Mouse (Mus musculus) intestine, postnatal 0 days (tissue): ENCODE measurements around the gene Sik1. TPM values are rescaled to one million over a fixed set of nuclear protein-coding genes. Genes with fewer than 3 reads are reported as not detected.
"Not testable (repeated sequence)": the region's sequence is repeated elsewhere in the genome, so short reads cannot be mapped to it uniquely, and the experiment has no call there.

ENCODE experiments used
- ATAC-seq: fragments of 200-750 bp; cut with Nextera tagmentation; 2 replicates; pipeline ENCODE4 v1.8.0; 2017; ENCODE audit warnings: mild to moderate bottlenecking, moderate TSS enrichment, moderate library complexity
- H3K27ac ChIP-seq: fragments of 300-500 bp; sonication (generic); 2 replicates; pipeline ENCODE4 v1.5.1; 2014; ENCODE audit warnings: mild to moderate bottlenecking, low read depth, low read length, moderate library complexity
- H3K27me3 ChIP-seq: fragments of 300-500 bp; sonication (generic); replicated peaks from 2 replicates; pipeline ENCODE4 v1.6.1; 2014; ENCODE audit warnings: low read length, mixed read lengths; ENCODE audit not compliant: control insufficient read depth, insufficient read depth
- H3K36me3 ChIP-seq: fragments of 300-500 bp; sonication (generic); 2 replicates; pipeline ENCODE4 v1.6.1; 2014; ENCODE audit warnings: mild to moderate bottlenecking, moderate library complexity; ENCODE audit not compliant: control insufficient read depth, insufficient read depth
- H3K4me1 ChIP-seq: fragments of 300-500 bp; sonication (generic); replicated peaks from 2 replicates; pipeline ENCODE4 v1.6.1; 2014; ENCODE audit warnings: antibody characterized with exemption, low read length, mixed read lengths; ENCODE audit not compliant: control insufficient read depth, insufficient read depth
- H3K4me2 ChIP-seq: fragments of 300-500 bp; sonication (generic); replicated peaks from 2 replicates; pipeline ENCODE4 v1.6.1; 2014; ENCODE audit warnings: low read depth, mild to moderate bottlenecking, moderate library complexity
- H3K4me3 ChIP-seq: fragments of 300-500 bp; sonication (generic); 2 replicates; pipeline ENCODE4 v1.5.1; 2014; ENCODE audit warnings: low read depth, low read length
- H3K9ac ChIP-seq: fragments of 300-500 bp; sonication (generic); 2 replicates; pipeline ENCODE4 v1.6.1; 2014; ENCODE audit warnings: mild to moderate bottlenecking, low read depth, low read length
- H3K9me3 ChIP-seq: fragments of 300-500 bp; sonication (generic); 2 replicates; pipeline ENCODE4 v1.6.1; 2016; ENCODE audit warnings: mixed run types; ENCODE audit not compliant: control insufficient read depth
- CTCF ChIP-seq: sonication (generic); IDR thresholded peaks from 2 replicates; pipeline ENCODE4 v1.5.1; 2016; ENCODE audit warnings: low read depth, mild to moderate bottlenecking, control low read depth, antibody characterized with exemption, moderate library complexity
- WGBS: fragments of 180-500 bp; shearing (Covaris S2); extraction: QIAGEN DNeasy Blood & Tissue Kit; methylation state at CpG from one replicate; pipeline ENCODE4 v1.1.7; 2014; 5-methylcytosine and 5-hydroxymethylcytosine counted together
- polyA plus RNA-seq: library from polyadenylated mRNA; unstranded; fragments of >200 nt; fragmentation: Nextera tagmentation; extraction: Ambion mirVana; gene quantifications from 2 replicates; pipeline ENCODE4 v1.2.1, GENCODE M21; 2015

The Sik1 gene
- polyA plus RNA-seq, 1 experiment from 2014 or later, result 2.9 TPM

DNA sequence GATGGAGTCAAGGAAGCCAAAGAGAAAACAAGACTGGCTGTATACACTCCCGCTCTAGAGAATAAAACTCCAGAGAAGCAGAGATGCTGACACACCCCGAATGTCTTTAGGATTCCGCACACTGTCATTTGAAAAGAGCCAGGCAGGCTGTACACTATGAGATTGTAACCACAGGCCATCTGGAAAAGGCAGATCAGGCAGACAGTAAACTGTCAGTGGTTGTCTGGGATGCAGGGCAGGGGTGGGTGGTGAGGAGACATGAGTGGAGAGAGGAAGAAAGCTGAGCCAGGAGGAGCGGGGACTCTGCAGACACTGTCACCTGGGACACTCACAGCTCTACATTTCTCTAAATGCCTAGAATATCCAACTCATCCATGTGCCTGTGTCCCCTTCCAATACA lies 36.3 kb upstream of the Sik1 start:
- H3K36me3 ChIP-seq, result no peaks in the 10 kb centered on the region
- 55% methylated on average over 4 of the region's 4 CpGs for WGBS
- H3K4me2 ChIP-seq, result no peak overlapping the region
- no peak overlapping the region for H3K27ac ChIP-seq
- no peak for TF ChIP-seq CTCF
- ATAC-seq, result no peak
- H3K9me3 ChIP-seq, result no peaks in the 10 kb centered on the region
- H3K4me1 ChIP-seq, result peaks cover 4% of the 10 kb centered on the region; the same call in 1 of the 2 replicates
- H3K27me3 ChIP-seq, result no peaks in the 10 kb centered on the region
- no peak overlapping the region for H3K4me3 ChIP-seq
- H3K9ac ChIP-seq, result no peak overlapping the region

DNA sequence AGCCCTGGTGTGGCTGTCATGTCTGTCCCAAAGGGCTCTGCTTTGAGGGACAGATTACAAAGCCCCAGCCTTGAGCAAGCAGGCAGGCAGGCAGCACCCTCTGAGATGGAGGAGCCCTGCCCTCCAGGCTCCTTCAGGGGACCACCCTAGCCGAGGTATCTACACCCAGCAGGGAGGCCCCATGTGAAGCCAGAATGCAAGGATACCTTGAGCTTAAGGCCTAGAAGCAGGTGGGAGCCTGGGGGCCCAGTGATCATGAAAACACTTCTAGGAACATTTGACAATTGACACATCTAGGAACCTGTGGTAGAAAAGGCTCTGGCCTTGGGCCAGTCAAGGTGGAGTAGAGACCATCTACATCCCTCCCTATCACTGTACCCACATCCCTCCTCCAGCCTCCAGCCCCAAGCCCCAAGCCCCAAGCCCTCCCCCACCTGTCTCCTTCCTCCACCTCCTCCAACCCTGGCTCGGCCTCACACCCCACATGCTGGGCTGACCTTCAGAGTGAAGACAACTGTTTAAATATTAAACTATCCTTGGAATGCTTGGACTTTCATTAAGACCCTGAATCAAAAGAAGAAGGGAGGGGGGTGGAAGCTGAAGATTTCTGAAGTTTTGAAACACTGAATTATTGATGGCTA lies 34.8 kb upstream of the Sik1 start:
- ATAC-seq, result no peak
- H3K27ac ChIP-seq, result no peak overlapping the region
- H3K4me3 ChIP-seq, result no peak overlapping the region
- 32% methylated on average over 2 of the region's 2 CpGs for WGBS
- peaks cover 4% of the 10 kb centered on the region; the same call in 1 of the 2 replicates for H3K4me1 ChIP-seq
- TF ChIP-seq CTCF, result no peak
- H3K9ac ChIP-seq, result no peak overlapping the region
- H3K4me2 ChIP-seq, result no peak overlapping the region
- H3K36me3 ChIP-seq, result no peaks in the 10 kb centered on the region
- no peaks in the 10 kb centered on the region for H3K9me3 ChIP-seq
- no peaks in the 10 kb centered on the region for H3K27me3 ChIP-seq

DNA sequence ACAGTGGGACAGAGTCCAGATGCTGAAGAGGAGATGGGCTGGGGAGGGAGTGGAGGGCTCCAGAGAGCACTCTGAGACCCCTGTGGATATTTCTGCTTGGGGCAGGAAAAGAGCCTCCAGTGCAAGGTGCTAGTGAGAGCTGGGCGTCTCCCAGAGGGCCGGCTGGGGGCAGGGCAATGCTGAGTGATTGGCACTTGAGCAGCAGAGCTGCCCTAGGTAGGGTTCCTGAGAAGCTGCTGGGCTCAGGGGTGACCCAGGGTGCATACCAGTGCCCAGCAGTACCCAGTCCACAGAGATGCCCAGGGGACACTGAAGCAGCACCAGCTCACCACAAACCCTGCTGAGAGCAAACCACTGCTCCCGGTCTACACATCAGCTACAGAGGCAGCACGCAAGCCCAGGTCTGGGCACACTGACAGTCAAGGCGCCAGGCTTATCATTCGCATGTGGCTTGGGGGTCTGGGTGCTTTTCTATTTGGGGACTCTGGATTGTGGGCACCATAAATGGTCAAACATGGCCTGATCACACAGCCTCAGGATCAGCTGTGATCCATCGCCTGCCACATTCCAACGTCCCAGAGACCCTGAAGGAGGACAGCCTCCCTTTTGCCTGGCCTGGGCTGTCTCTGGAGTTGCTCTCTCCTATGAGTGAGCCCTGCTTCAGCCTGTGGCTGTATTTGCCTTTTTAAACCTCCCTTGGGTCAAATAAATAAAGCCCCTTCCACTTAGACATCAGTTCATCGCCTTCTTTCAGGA lies 34.0 kb upstream of the Sik1 start:
- WGBS, result 64% methylated on average over 9 of the region's 9 CpGs
- Histone ChIP-seq H3K36me3 (no peaks in the 10 kb centered on the region), H3K4me2 (no peak overlapping the region), H3K9me3 (no peaks in the 10 kb centered on the region), H3K27ac (no peak overlapping the region), H3K27me3 (no peaks in the 10 kb centered on the region), H3K9ac (no peak overlapping the region), H3K4me1 (peaks cover 4% of the 10 kb centered on the region; the same call in 1 of the 2 replicates), H3K4me3 (no peak overlapping the region)
- TF ChIP-seq CTCF, result no peak
- ATAC-seq, result no peak

DNA sequence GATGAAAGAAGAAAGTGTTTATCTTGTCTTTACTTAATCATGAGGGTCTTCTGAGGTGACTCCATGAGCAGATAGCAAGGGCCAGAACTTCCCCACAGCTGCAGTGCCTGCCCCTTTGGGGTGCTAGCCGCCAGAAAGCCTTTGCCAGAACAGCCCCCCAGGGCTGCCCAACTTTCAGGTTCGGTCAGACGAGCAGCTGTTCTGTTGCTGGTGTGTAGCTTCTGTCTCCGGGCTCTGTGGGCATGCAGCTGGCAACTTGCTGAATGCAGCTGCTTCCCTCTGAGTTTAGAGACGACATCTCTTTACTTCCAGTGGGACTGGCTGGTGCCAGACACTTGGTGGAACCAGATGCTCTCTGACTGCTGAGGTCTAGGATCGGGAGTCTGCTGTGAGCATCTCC lies 32.9 kb upstream of the Sik1 start:
- no peak for TF ChIP-seq CTCF
- no peak for ATAC-seq
- H3K27me3 ChIP-seq, result no peaks in the 10 kb centered on the region
- H3K4me2 ChIP-seq, result no peak overlapping the region
- no peak overlapping the region for H3K4me3 ChIP-seq
- H3K9ac ChIP-seq, result no peak overlapping the region
- WGBS, result 62% methylated on average over 6 of the region's 6 CpGs
- H3K4me1 ChIP-seq, result peaks cover 4% of the 10 kb centered on the region; the same call in 1 of the 2 replicates
- H3K9me3 ChIP-seq, result no peaks in the 10 kb centered on the region
- no peak overlapping the region for H3K27ac ChIP-seq
- H3K36me3 ChIP-seq, result no peaks in the 10 kb centered on the region

DNA sequence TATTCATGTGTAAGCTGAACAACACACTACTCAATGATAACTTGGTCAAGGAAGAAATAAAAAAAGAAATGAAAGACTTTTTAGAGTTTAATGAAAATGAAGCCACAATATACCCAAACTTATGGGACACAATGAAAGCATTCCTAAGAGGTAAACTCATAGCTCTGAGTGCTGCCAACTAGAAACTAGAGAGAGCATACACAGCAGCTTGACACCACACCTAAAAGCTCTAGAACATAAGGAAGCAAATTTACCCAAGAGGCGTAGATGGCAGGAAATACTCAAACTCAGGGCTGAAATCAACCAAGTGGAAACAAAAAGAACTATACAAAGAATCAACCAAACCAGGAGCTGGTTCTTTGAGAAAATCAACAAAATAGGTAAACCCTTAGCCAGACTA lies 29.1 kb upstream of the Sik1 start:
- ATAC-seq, H3K27me3 ChIP-seq, H3K9me3 ChIP-seq, H3K27ac ChIP-seq, H3K9ac ChIP-seq, H3K4me3 ChIP-seq, H3K36me3 ChIP-seq, H3K4me1 ChIP-seq, H3K4me2 ChIP-seq: not testable (repeated sequence)
- WGBS, result 82% methylated on average over 1 of the region's 1 CpGs

DNA sequence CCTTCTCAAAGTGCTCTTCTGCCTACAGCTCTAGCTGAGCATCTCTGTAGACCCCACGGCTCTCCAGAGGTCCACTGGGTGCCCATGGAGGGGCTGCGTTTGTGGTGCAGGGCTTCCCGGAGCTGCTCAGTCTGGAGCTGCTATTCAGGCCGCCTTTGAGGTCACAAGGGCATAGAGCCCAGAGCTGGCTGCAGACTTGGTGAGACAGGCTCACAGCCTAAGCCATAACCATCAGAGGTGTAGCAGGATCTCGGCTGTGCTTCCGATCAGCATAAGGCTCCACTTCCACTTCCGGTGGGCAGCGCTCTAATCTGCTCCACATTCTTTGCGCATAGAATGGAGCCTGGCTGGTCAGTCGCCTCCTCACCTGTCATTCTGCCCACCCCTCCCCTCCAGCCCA lies 23.8 kb upstream of the Sik1 start:
- H3K36me3 ChIP-seq, result no peaks in the 10 kb centered on the region
- no peak for TF ChIP-seq CTCF
- no peak for ATAC-seq
- no peaks in the 10 kb centered on the region for H3K27me3 ChIP-seq
- H3K4me1 ChIP-seq, result no peaks in the 10 kb centered on the region
- 82% methylated on average over 10 of the region's 10 CpGs for WGBS
- H3K9ac ChIP-seq, result no peak overlapping the region
- H3K27ac ChIP-seq, result no peak overlapping the region
- H3K4me3 ChIP-seq, result no peak overlapping the region
- no peaks in the 10 kb centered on the region for H3K9me3 ChIP-seq
- no peak overlapping the region for H3K4me2 ChIP-seq
